Mouse (Mus musculus): ENCODE measurements around the gene Gm21885.

- no peak for TF ChIP-seq EP300 (IDR thresholded peaks at IDR 0.05; ENCODE audit: insufficient read depth, low read depth, low read length)
- TF ChIP-seq POLR2A (IDR thresholded peaks at IDR 0.05; ENCODE audit: insufficient read depth, low read length), result no peak
- no peak for TF ChIP-seq CTCF (IDR thresholded peaks at IDR 0.05; ENCODE audit: low read depth, low read length)
Measured at GRCm38 (mm10) chr11:94328644-94329025, 47.0 kb downstream of the Gm21885 start.

All from ES-Bruce4 (cell line).